ENCODE assay signal across 8 mouse cellular contexts in genomic region chr12:55820119-55820660, GRCm38 (mm10). TPM values are rescaled to one million over a fixed set of nuclear protein-coding genes. Genes with fewer than 3 reads are reported as not detected.
DNase-seq lines count a peak whose midpoint lies in the region; ATAC-seq and TF ChIP-seq lines count a peak whose summit lies in the region.

No protein-coding gene starts in this region.

- peak overlapping the region; percentile 81 for H3K4me2 ChIP-seq in hindbrain, embryonic 16.5 days (ENCODE audit: low read length)
- H3K4me2 ChIP-seq in midbrain, postnatal 0 days (ENCODE audit: low read depth, low read length, poor library complexity, severe bottlenecking) = peak overlapping the region; percentile 84

- peak overlapping the region; percentile 96 for H3K27ac ChIP-seq in hindbrain, embryonic 16.5 days (ENCODE audit: low read depth, low read length)
- peak overlapping the region; percentile 38 for H3K27ac ChIP-seq in liver, adult 2 months (replicated peaks; ENCODE audit: insufficient read depth, low read depth, low read length)
- peak overlapping the region; percentile 95 for H3K27ac ChIP-seq in midbrain, postnatal 0 days (ENCODE audit: low read depth, low read length)

- peak; percentile 68 for ATAC-seq in hindbrain, embryonic 16.5 days
- peak; percentile 55 for ATAC-seq in midbrain, postnatal 0 days (ENCODE audit: low FRiP score)

- H3K9ac ChIP-seq in hindbrain, embryonic 16.5 days (ENCODE audit: low read depth, low read length) = peak overlapping the region; percentile 97
- H3K9ac ChIP-seq in liver, adult 2 months (ENCODE audit: low read depth, low read length) = peak overlapping the region; percentile 87
- H3K9ac ChIP-seq in midbrain, postnatal 0 days (replicated peaks; ENCODE audit: low read length, poor library complexity, severe bottlenecking) = peak overlapping the region; percentile 96

- H3K4me3 ChIP-seq in hindbrain, embryonic 16.5 days (ENCODE audit: low read length) = peak overlapping the region; percentile 99
- H3K4me3 ChIP-seq in liver, adult 2 months (ENCODE audit: insufficient read depth, low read depth, low read length) = peak overlapping the region; percentile 93
- H3K4me3 ChIP-seq in midbrain, postnatal 0 days (ENCODE audit: low read depth, low read length) = peak overlapping the region; percentile 96

- no peak for TF ChIP-seq POLR2A in liver, adult 2 months (IDR thresholded peaks at IDR 0.05; ENCODE audit: extremely low read depth, insufficient read depth, low read length)

- DNase-seq in right cerebral cortex, adult 18-20 months = peak; percentile 53
- no peak for DNase-seq in right cerebral cortex, postnatal 14 days
- DNase-seq in c-Kit-positive CD71-positive TER-119-negative erythroid progenitor cells, embryonic 14.5 days (ENCODE audit: low read depth) = peak; percentile 38
- DNase-seq in gastrocnemius, adult 8-10 months (ENCODE audit: low spot score in 2 of 2) = peak; percentile 12 to 30
- DNase-seq in liver, adult 2 months (ENCODE audit: extremely low read depth, low read depth, low spot score) = peak; percentile 49
- DNase-seq in midbrain, postnatal 0 days (ENCODE audit: low spot score) = peak; percentile 46
- DNase-seq in thymus, postnatal 14 days = peak; percentile 48

- H3K36me3 ChIP-seq in hindbrain, embryonic 16.5 days (ENCODE audit: control insufficient read depth, insufficient read depth, low read length) = no peaks in the 10 kb centered on the region
- no peaks in the 10 kb centered on the region for H3K36me3 ChIP-seq in liver, adult 2 months (ENCODE audit: control insufficient read depth, insufficient read depth, low read length)
- H3K36me3 ChIP-seq in midbrain, postnatal 0 days (ENCODE audit: insufficient read depth, low read length) = no peaks in the 10 kb centered on the region

- no peaks in the 10 kb centered on the region; the same call in 1 of the 2 replicates for H3K79me2 ChIP-seq in liver, adult 2 months (ENCODE audit: control insufficient read depth, insufficient read depth, low read length)

- no peak for TF ChIP-seq CTCF in liver, adult 2 months (IDR thresholded peaks at IDR 0.05; ENCODE audit: low read depth, low read length)
- TF ChIP-seq CTCF in midbrain, postnatal 0 days (IDR thresholded peaks at IDR 0.05) = no peak

- H3K4me1 ChIP-seq in hindbrain, embryonic 16.5 days (ENCODE audit: control insufficient read depth, insufficient read depth, low read depth, low read length) = peaks cover 10% of the 10 kb centered on the region
- H3K4me1 ChIP-seq in liver, adult 2 months (ENCODE audit: control insufficient read depth, insufficient read depth, low read length) = no peaks in the 10 kb centered on the region
- H3K4me1 ChIP-seq in midbrain, postnatal 0 days (ENCODE audit: insufficient read depth, low read length) = peaks cover 6% of the 10 kb centered on the region; the same call in 1 of the 2 replicates

- no peaks in the 10 kb centered on the region for H3K27me3 ChIP-seq in hindbrain, embryonic 16.5 days (replicated peaks; ENCODE audit: control insufficient read depth, insufficient read depth, low read length)
- no peaks in the 10 kb centered on the region for H3K27me3 ChIP-seq in liver, adult 2 months (ENCODE audit: control insufficient read depth, insufficient read depth, low read length)
- no peaks in the 10 kb centered on the region for H3K27me3 ChIP-seq in midbrain, postnatal 0 days (ENCODE audit: insufficient read depth, low read length)

- under 1% methylated on average over 28 of the region's 35 CpGs for WGBS in hindbrain, embryonic 16.5 days
- 2% methylated on average over 35 of the region's 35 CpGs for WGBS in liver, adult 2 months
- WGBS in midbrain, postnatal 0 days = 1% methylated on average over 21 of the region's 35 CpGs

- H3K9me3 ChIP-seq in hindbrain, embryonic 16.5 days (ENCODE audit: control insufficient read depth, low read length) = no peaks in the 10 kb centered on the region
- no peaks in the 10 kb centered on the region for H3K9me3 ChIP-seq in midbrain, postnatal 0 days (ENCODE audit: low read length)

RNA-seq across cellular contexts. Expression of gene Ralgapa1, which starts 0.8 kb away (rescaled TPM):
- total RNA-seq in gastrocnemius, adult 8-10 months (2022) = 10 to 100 TPM; 33.3 to 45.8 (median 39.3) TPM
- 21.1 and 22.0 TPM in 2 replicates for polyA plus RNA-seq in hindbrain, embryonic 16.5 days (2015; fragmentation: Nextera tagmentation; extraction: Ambion mirVana)
- 7.7 and 14.4 TPM in 2 replicates for total RNA-seq in liver, adult 2 months (2014; rRNA removed)
- 2.7 and 3.3 TPM in 2 replicates for polyA plus RNA-seq in liver, adult 2 months (2012; rRNA removed)
- total RNA-seq in midbrain, postnatal 0 days (2014; rRNA removed) = 135 and 146 TPM in 2 replicates
- polyA plus RNA-seq in midbrain, postnatal 0 days (2015; fragmentation: Nextera tagmentation; extraction: Ambion mirVana) = 14.4 and 18.8 TPM in 2 replicates

RNA-seq across cellular contexts. Expression of gene Brms1l, which starts 15.9 kb away (rescaled TPM):
- 10 to 100 TPM; 13.7 to 23.0 (median 14.9) TPM for total RNA-seq in gastrocnemius, adult 8-10 months (2022)
- polyA plus RNA-seq in hindbrain, embryonic 16.5 days (2015; fragmentation: Nextera tagmentation; extraction: Ambion mirVana) = 50.8 and 54.8 TPM in 2 replicates
- total RNA-seq in liver, adult 2 months (2014; rRNA removed) = 2.7 and 3.1 TPM in 2 replicates
- 1.8 and 2.6 TPM in 2 replicates for polyA plus RNA-seq in liver, adult 2 months (2012; rRNA removed)
- 38.0 and 39.7 TPM in 2 replicates for total RNA-seq in midbrain, postnatal 0 days (2014; rRNA removed)
- polyA plus RNA-seq in midbrain, postnatal 0 days (2015; fragmentation: Nextera tagmentation; extraction: Ambion mirVana) = 38.3 and 40.5 TPM in 2 replicates

Comparison
In these comparisons a context has a peak if more than half of its experiments do, and no peak if none do; other contexts are left out.
1. H3K27ac ChIP-seq: peak in every context shown above with its lines; median percentile 96 in hindbrain, embryonic 16.5 days; 95 in midbrain, postnatal 0 days; 38 in liver, adult 2 months.